Mouse (Mus musculus) embryonic facial prominence, embryonic 15.5 days (tissue): ENCODE data around the gene Cd200. TPM values are rescaled to one million over a fixed set of nuclear protein-coding genes. Genes with fewer than 3 reads are reported as not detected.
A peak's percentile ranks its signal among the peaks of the same experiment; 100 is the strongest.
"Not testable (repeated sequence)": the region's sequence is repeated elsewhere in the genome, so short reads cannot be mapped to it uniquely, and the experiment has no call there.

ENCODE experiments used
- ATAC-seq: fragments of 200-750 bp; cut with Nextera tagmentation; 2 replicates; pipeline ENCODE4 v1.8.0; 2017; ENCODE audit warnings: low read depth, moderate TSS enrichment; ENCODE audit not compliant: insufficient number of reproducible peaks, low FRiP score, low TSS enrichment
- H3K27ac ChIP-seq: fragments of 300-500 bp; sonication (generic); replicated peaks from 2 replicates; pipeline ENCODE4 v1.5.1; 2015; ENCODE audit warnings: mild to moderate bottlenecking, inconsistent platforms
- H3K27me3 ChIP-seq: fragments of 300-500 bp; sonication (generic); 2 replicates; pipeline ENCODE4 v1.6.1; 2015; ENCODE audit warnings: inconsistent platforms
- H3K36me3 ChIP-seq: fragments of 300-500 bp; sonication (generic); 2 replicates; pipeline ENCODE4 v1.6.1; 2015; ENCODE audit warnings: mild to moderate bottlenecking, inconsistent platforms
- H3K4me1 ChIP-seq: fragments of 300-500 bp; sonication (generic); 2 replicates; pipeline ENCODE4 v1.6.1; 2015; ENCODE audit warnings: inconsistent platforms
- H3K4me2 ChIP-seq: fragments of 300-500 bp; sonication (generic); replicated peaks from 2 replicates; pipeline ENCODE4 v1.6.1; 2015; ENCODE audit warnings: mild to moderate bottlenecking, inconsistent platforms
- H3K4me3 ChIP-seq: fragments of 300-500 bp; sonication (generic); replicated peaks from 2 replicates; pipeline ENCODE4 v1.5.1; 2015; ENCODE audit warnings: mild to moderate bottlenecking, inconsistent platforms
- H3K9ac ChIP-seq: fragments of 300-500 bp; sonication (generic); 2 replicates; pipeline ENCODE4 v1.6.1; 2015; ENCODE audit warnings: inconsistent platforms
- H3K9me3 ChIP-seq: fragments of 300-500 bp; sonication (generic); replicated peaks from 2 replicates; pipeline ENCODE4 v1.6.1; 2016; ENCODE audit warnings: inconsistent platforms
- WGBS: fragments of 180-500 bp; shearing (Covaris S2); methylation state at CpG from one replicate; pipeline ENCODE4 v1.1.7; 2015; 5-methylcytosine and 5-hydroxymethylcytosine counted together
- polyA plus RNA-seq: library from polyadenylated mRNA; unstranded; fragments of >200 nt; fragmentation: Nextera tagmentation; extraction: Ambion mirVana; gene quantifications from 2 replicates; pipeline ENCODE4 v1.2.1, GENCODE M21; 2015

Cd200 gene
- polyA plus RNA-seq = 50.0 and 51.7 TPM in 2 replicates

- Histone ChIP-seq H3K9ac (peak within 1 kb of the TSS; percentile 47), H3K36me3 (no peaks in the 10 kb centered on the region), H3K4me3 (peak within 1 kb of the TSS; percentile 64), H3K4me2 (peak within 1 kb of the TSS; percentile 76), H3K27ac (peak within 1 kb of the TSS; percentile 78), H3K9me3 (no peaks in the 10 kb centered on the region), H3K27me3 (no peaks in the 10 kb centered on the region), H3K4me1 (no peaks in the 10 kb centered on the region)
- ATAC-seq = peak; percentile 91
- 1% methylated on average over 28 of the region's 28 CpGs for WGBS
These were observed at the start of gene Cd200 for GRCm38 (mm10) chr16:45408425-45409063. Cd200 (minus strand) TSS chr16:45409053.

- no peak for ATAC-seq
These were observed 45.9 kb upstream of the Cd200 start for GRCm38 (mm10) chr16:45454762-45455161.

GRCm38 (mm10) chr16:45437230-45437739 lies 28.4 kb upstream of the Cd200 start:
- peak; percentile 34; the same call in 1 of the 2 replicates for ATAC-seq
- Histone ChIP-seq H3K27me3 (no peaks in the 10 kb centered on the region), H3K27ac (no peak overlapping the region), H3K36me3 (no peaks in the 10 kb centered on the region), H3K9me3 (no peaks in the 10 kb centered on the region), H3K4me3 (no peak overlapping the region), H3K4me1 (no peaks in the 10 kb centered on the region), H3K9ac (no peak overlapping the region), H3K4me2 (no peak overlapping the region)
- WGBS = 70% methylated on average over 1 of the region's 1 CpGs

More at GRCm38 (mm10) chr16:45454762-45455161, 45.9 kb upstream of the Cd200 start:
- Histone ChIP-seq H3K9me3 (no peaks in the 10 kb centered on the region), H3K4me1 (no peaks in the 10 kb centered on the region), H3K27ac (no peak overlapping the region), H3K4me2 (no peak overlapping the region), H3K27me3 (no peaks in the 10 kb centered on the region), H3K36me3 (no peaks in the 10 kb centered on the region), H3K9ac (no peak overlapping the region), H3K4me3 (no peak overlapping the region)

- Histone ChIP-seq H3K4me1 (no peaks in the 10 kb centered on the region), H3K4me2 (no peak overlapping the region), H3K9me3 (no peaks in the 10 kb centered on the region), H3K27me3 (no peaks in the 10 kb centered on the region), H3K4me3 (no peak overlapping the region), H3K27ac (no peak overlapping the region), H3K9ac (no peak overlapping the region), H3K36me3 (no peaks in the 10 kb centered on the region)
- ATAC-seq = no peak
These were observed 26.7 kb upstream of the Cd200 start for GRCm38 (mm10) chr16:45435591-45435990.

- WGBS = 88% methylated on average over 9 of the region's 9 CpGs
- Histone ChIP-seq H3K36me3 (no peaks in the 10 kb centered on the region), H3K9me3 (no peaks in the 10 kb centered on the region), H3K4me3 (no peak overlapping the region), H3K4me2 (no peak overlapping the region), H3K4me1 (no peaks in the 10 kb centered on the region), H3K9ac (no peak overlapping the region), H3K27ac (no peak overlapping the region), H3K27me3 (no peaks in the 10 kb centered on the region)
- ATAC-seq = no peak
These were observed 18.8 kb upstream of the Cd200 start for GRCm38 (mm10) chr16:45427651-45428050.

GRCm38 (mm10) chr16:45413497-45413896 lies 4.6 kb upstream of the Cd200 start:
- no peak overlapping the region for H3K4me2 ChIP-seq
- H3K27ac ChIP-seq = no peak overlapping the region
- H3K4me3 ChIP-seq = no peak overlapping the region
- H3K9me3 ChIP-seq = no peaks in the 10 kb centered on the region
- no peak for ATAC-seq
- H3K9ac ChIP-seq = no peak overlapping the region
- H3K27me3 ChIP-seq = no peaks in the 10 kb centered on the region
- H3K36me3 ChIP-seq = no peaks in the 10 kb centered on the region
- H3K4me1 ChIP-seq = no peaks in the 10 kb centered on the region

GRCm38 (mm10) chr16:45409064-45409446 lies 202 bp upstream of the Cd200 start:
- not testable (repeated sequence) for H3K27ac ChIP-seq, ATAC-seq, H3K9ac ChIP-seq, H3K27me3 ChIP-seq, H3K4me1 ChIP-seq, H3K9me3 ChIP-seq, H3K36me3 ChIP-seq
- H3K4me2 ChIP-seq = peak overlapping the region; percentile 76
- WGBS = 39% methylated on average over 7 of the region's 7 CpGs
- peak overlapping the region; percentile 64 for H3K4me3 ChIP-seq

GRCm38 (mm10) chr16:45407645-45408400 lies 1.0 kb downstream of the Cd200 start:
- Histone ChIP-seq H3K36me3 (no peaks in the 10 kb centered on the region), H3K9ac (peak overlapping the region; percentile 47), H3K4me3 (peak overlapping the region; percentile 64), H3K4me1 (no peaks in the 10 kb centered on the region), H3K9me3 (no peaks in the 10 kb centered on the region), H3K27ac (peak overlapping the region; percentile 78; the same call in 1 of the 2 replicates), H3K27me3 (no peaks in the 10 kb centered on the region), H3K4me2 (peak overlapping the region; percentile 76)
- no peak for ATAC-seq
- WGBS = 27% methylated on average over 9 of the region's 9 CpGs

GRCm38 (mm10) chr16:45407091-45407490 lies 1.8 kb downstream of the Cd200 start:
- H3K9ac ChIP-seq = no peak overlapping the region
- H3K36me3 ChIP-seq = no peaks in the 10 kb centered on the region
- WGBS = 78% methylated on average over 5 of the region's 5 CpGs
- no peaks in the 10 kb centered on the region for H3K4me1 ChIP-seq
- H3K9me3 ChIP-seq = no peaks in the 10 kb centered on the region
- no peak overlapping the region for H3K4me2 ChIP-seq
- no peak for ATAC-seq
- H3K4me3 ChIP-seq = no peak overlapping the region
- H3K27me3 ChIP-seq = no peaks in the 10 kb centered on the region
- H3K27ac ChIP-seq = no peak overlapping the region

GRCm38 (mm10) chr16:45402951-45403350 lies 5.9 kb downstream of the Cd200 start:
- 64% methylated on average over 2 of the region's 2 CpGs for WGBS
- no peaks in the 10 kb centered on the region for H3K27me3 ChIP-seq

GRCm38 (mm10) chr16:45402036-45402435 lies 6.8 kb downstream of the Cd200 start:
- WGBS = 94% methylated on average over 1 of the region's 1 CpGs

More at GRCm38 (mm10) chr16:45402951-45403350, 5.9 kb downstream of the Cd200 start:
- H3K4me2 ChIP-seq = no peak overlapping the region
- H3K36me3 ChIP-seq = no peaks in the 10 kb centered on the region
- no peaks in the 10 kb centered on the region for H3K9me3 ChIP-seq
- H3K4me3 ChIP-seq = no peak overlapping the region
- H3K27ac ChIP-seq = no peak overlapping the region
- no peak for ATAC-seq
- H3K4me1 ChIP-seq = no peaks in the 10 kb centered on the region
- no peak overlapping the region for H3K9ac ChIP-seq

More at GRCm38 (mm10) chr16:45402036-45402435, 6.8 kb downstream of the Cd200 start:
- no peak for ATAC-seq
- Histone ChIP-seq H3K27ac (no peak overlapping the region), H3K4me1 (no peaks in the 10 kb centered on the region), H3K9me3 (no peaks in the 10 kb centered on the region), H3K36me3 (no peaks in the 10 kb centered on the region), H3K4me2 (no peak overlapping the region), H3K4me3 (no peak overlapping the region), H3K9ac (no peak overlapping the region), H3K27me3 (no peaks in the 10 kb centered on the region)
